Mouse (Mus musculus) liver, embryonic 12.5 days (tissue): Measurements from ENCODE around the gene Mgat4c. TPM values are rescaled to one million over a fixed set of nuclear protein-coding genes. Genes with fewer than 3 reads are reported as not detected.

Source experiments
- ATAC-seq: fragments of 200-750 bp; cut with Nextera tagmentation; 2 replicates; pipeline ENCODE4 v1.8.0; 2017; ENCODE audit warnings: moderate number of reproducible peaks, mild to moderate bottlenecking, moderate library complexity
- H3K27ac ChIP-seq: fragments of 300-500 bp; sonication (generic); 2 replicates; pipeline ENCODE4 v1.5.1; 2016; ENCODE audit warnings: mild to moderate bottlenecking
- H3K27me3 ChIP-seq: fragments of 300-500 bp; sonication (generic); replicated peaks from 2 replicates; pipeline ENCODE4 v1.6.1; 2016; ENCODE audit warnings: mild to moderate bottlenecking, moderate library complexity
- H3K36me3 ChIP-seq: fragments of 300-500 bp; sonication (generic); 2 replicates; pipeline ENCODE4 v1.6.1; 2016; ENCODE audit warnings: mild to moderate bottlenecking, moderate library complexity
- H3K4me1 ChIP-seq: fragments of 300-500 bp; sonication (generic); 2 replicates; pipeline ENCODE4 v1.6.1; 2016
- H3K4me2 ChIP-seq: fragments of 300-500 bp; sonication (generic); 2 replicates; pipeline ENCODE4 v1.6.1; 2016; ENCODE audit warnings: mild to moderate bottlenecking, moderate library complexity
- H3K4me3 ChIP-seq: fragments of 300-500 bp; sonication (generic); 2 replicates; pipeline ENCODE4 v1.5.1; 2016; ENCODE audit warnings: mild to moderate bottlenecking, moderate library complexity
- H3K9ac ChIP-seq: fragments of 300-500 bp; sonication (generic); 2 replicates; pipeline ENCODE4 v1.6.1; 2016; ENCODE audit warnings: mild to moderate bottlenecking, moderate library complexity
- H3K9me3 ChIP-seq: fragments of 300-500 bp; sonication (generic); replicated peaks from 2 replicates; pipeline ENCODE4 v1.6.1; 2016; ENCODE audit warnings: mild to moderate bottlenecking, moderate library complexity
- WGBS: fragments of 180-500 bp; shearing (Covaris S2); methylation state at CpG from one replicate; pipeline ENCODE4 v1.1.7; 2016; ENCODE audit not compliant: insufficient replicate concordance; 5-methylcytosine and 5-hydroxymethylcytosine counted together
- polyA plus RNA-seq: library from polyadenylated mRNA; unstranded; fragments of >200 nt; fragmentation: Nextera tagmentation; extraction: Ambion mirVana; gene quantifications from 2 replicates; pipeline ENCODE4 v1.2.1, GENCODE M21; 2016

Gene Mgat4c
- polyA plus RNA-seq, 1 experiment from 2014 or later: not detected

- H3K4me1 ChIP-seq: no peaks in the 10 kb centered on the region
- WGBS: 72% methylated on average over 2 of the region's 2 CpGs
- ATAC-seq: no peak
- no peaks in the 10 kb centered on the region for H3K9me3 ChIP-seq
- H3K27ac ChIP-seq: no peak overlapping the region
- H3K4me2 ChIP-seq: no peak overlapping the region
- no peak overlapping the region for H3K9ac ChIP-seq
- H3K27me3 ChIP-seq: no peaks in the 10 kb centered on the region
- H3K4me3 ChIP-seq: no peak overlapping the region
- no peaks in the 10 kb centered on the region for H3K36me3 ChIP-seq
Observed at GRCm38 (mm10) chr10:101827944-101828343, 146.7 kb downstream of the Mgat4c start.

GRCm38 (mm10) chr10:101856115-101856514, 174.8 kb downstream of the Mgat4c start:
- ATAC-seq: no peak
- no peak overlapping the region for H3K4me2 ChIP-seq
- H3K9me3 ChIP-seq: 0 out of 2 replicates have a peak, but pooled peaks cover 5% of the 10 kb centered on the region
- WGBS: 67% methylated on average over 2 of the region's 2 CpGs
- H3K27me3 ChIP-seq: no peaks in the 10 kb centered on the region
- H3K4me1 ChIP-seq: no peaks in the 10 kb centered on the region
- H3K4me3 ChIP-seq: no peak overlapping the region
- no peak overlapping the region for H3K9ac ChIP-seq
- H3K36me3 ChIP-seq: no peaks in the 10 kb centered on the region
- no peak overlapping the region for H3K27ac ChIP-seq

GRCm38 (mm10) chr10:101889866-101890265, 208.6 kb downstream of the Mgat4c start:
- no peaks in the 10 kb centered on the region for H3K9me3 ChIP-seq
- no peak overlapping the region for H3K9ac ChIP-seq
- H3K4me2 ChIP-seq: no peak overlapping the region
- no peaks in the 10 kb centered on the region for H3K27me3 ChIP-seq
- no peak overlapping the region for H3K27ac ChIP-seq
- 54% methylated on average over 1 of the region's 1 CpGs for WGBS
- no peak for ATAC-seq
- no peak overlapping the region for H3K4me3 ChIP-seq
- no peaks in the 10 kb centered on the region for H3K4me1 ChIP-seq
- no peaks in the 10 kb centered on the region for H3K36me3 ChIP-seq

- ATAC-seq: no peak
- Histone ChIP-seq H3K9ac (no peak overlapping the region), H3K4me1 (no peaks in the 10 kb centered on the region)
Observed at GRCm38 (mm10) chr10:101917328-101917814, 236.1 kb downstream of the Mgat4c start.

GRCm38 (mm10) chr10:101997612-101998011, 316.3 kb downstream of the Mgat4c start:
- Histone ChIP-seq H3K27ac (no peak overlapping the region), H3K9ac (no peak overlapping the region), H3K4me3 (no peak overlapping the region), H3K36me3 (no peaks in the 10 kb centered on the region), H3K9me3 (no peaks in the 10 kb centered on the region), H3K4me2 (no peak overlapping the region), H3K4me1 (no peaks in the 10 kb centered on the region), H3K27me3 (no peaks in the 10 kb centered on the region)
- WGBS: 75% methylated on average over 4 of the region's 4 CpGs
- ATAC-seq: no peak

More at GRCm38 (mm10) chr10:101917328-101917814, 236.1 kb downstream of the Mgat4c start:
- Histone ChIP-seq H3K27ac (no peak overlapping the region), H3K36me3 (no peaks in the 10 kb centered on the region), H3K9me3 (no peaks in the 10 kb centered on the region), H3K27me3 (no peaks in the 10 kb centered on the region), H3K4me3 (no peak overlapping the region), H3K4me2 (no peak overlapping the region)

- Histone ChIP-seq H3K4me3 (no peak overlapping the region), H3K9ac (no peak overlapping the region), H3K9me3 (no peaks in the 10 kb centered on the region), H3K27me3 (no peaks in the 10 kb centered on the region), H3K4me2 (no peak overlapping the region), H3K36me3 (no peaks in the 10 kb centered on the region), H3K4me1 (no peaks in the 10 kb centered on the region), H3K27ac (no peak overlapping the region)
- WGBS: 66% methylated on average over 2 of the region's 2 CpGs
- no peak for ATAC-seq
Observed at GRCm38 (mm10) chr10:102042513-102042912, 361.2 kb downstream of the Mgat4c start.

GRCm38 (mm10) chr10:102056218-102056617, 374.9 kb downstream of the Mgat4c start:
- Histone ChIP-seq H3K9ac (no peak overlapping the region), H3K27ac (no peak overlapping the region), H3K36me3 (no peaks in the 10 kb centered on the region), H3K4me2 (no peak overlapping the region), H3K27me3 (no peaks in the 10 kb centered on the region), H3K4me3 (no peak overlapping the region), H3K9me3 (no peaks in the 10 kb centered on the region), H3K4me1 (no peaks in the 10 kb centered on the region)
- no peak for ATAC-seq
- 79% methylated on average over 3 of the region's 3 CpGs for WGBS

- Histone ChIP-seq H3K4me2 (no peak overlapping the region), H3K4me3 (no peak overlapping the region), H3K9ac (no peak overlapping the region), H3K36me3 (no peaks in the 10 kb centered on the region), H3K9me3 (no peaks in the 10 kb centered on the region), H3K27ac (no peak overlapping the region), H3K27me3 (no peaks in the 10 kb centered on the region), H3K4me1 (no peaks in the 10 kb centered on the region)
- WGBS: 56% methylated on average over 2 of the region's 2 CpGs
- no peak for ATAC-seq
Observed at GRCm38 (mm10) chr10:102056975-102057565, 375.8 kb downstream of the Mgat4c start.

- no peaks in the 10 kb centered on the region for H3K9me3 ChIP-seq
- no peaks in the 10 kb centered on the region for H3K27me3 ChIP-seq
- no peaks in the 10 kb centered on the region for H3K4me1 ChIP-seq
- no peak overlapping the region for H3K4me3 ChIP-seq
- H3K36me3 ChIP-seq: no peaks in the 10 kb centered on the region
- no peak for ATAC-seq
- no peak overlapping the region for H3K4me2 ChIP-seq
- no peak overlapping the region for H3K27ac ChIP-seq
- no peak overlapping the region for H3K9ac ChIP-seq
Observed at GRCm38 (mm10) chr10:102074541-102075398, 393.5 kb downstream of the Mgat4c start.

GRCm38 (mm10) chr10:102123153-102123552, 441.9 kb downstream of the Mgat4c start:
- Histone ChIP-seq H3K4me3 (no peak overlapping the region), H3K27ac (no peak overlapping the region), H3K36me3 (no peaks in the 10 kb centered on the region), H3K4me1 (no peaks in the 10 kb centered on the region), H3K9ac (no peak overlapping the region), H3K9me3 (no peaks in the 10 kb centered on the region), H3K27me3 (no peaks in the 10 kb centered on the region), H3K4me2 (no peak overlapping the region)
- WGBS: 49% methylated on average over 1 of the region's 1 CpGs
- ATAC-seq: no peak

GRCm38 (mm10) chr10:102127340-102127739, 446.1 kb downstream of the Mgat4c start:
- Histone ChIP-seq H3K36me3 (no peaks in the 10 kb centered on the region), H3K4me3 (no peak overlapping the region), H3K27ac (no peak overlapping the region), H3K4me1 (no peaks in the 10 kb centered on the region), H3K27me3 (no peaks in the 10 kb centered on the region), H3K9ac (no peak overlapping the region), H3K9me3 (no peaks in the 10 kb centered on the region), H3K4me2 (no peak overlapping the region)
- WGBS: 66% methylated on average over 4 of the region's 4 CpGs
- ATAC-seq: no peak

- Histone ChIP-seq H3K9ac (no peak overlapping the region), H3K4me2 (no peak overlapping the region), H3K36me3 (no peaks in the 10 kb centered on the region), H3K9me3 (no peaks in the 10 kb centered on the region), H3K27me3 (no peaks in the 10 kb centered on the region), H3K4me3 (no peak overlapping the region), H3K27ac (no peak overlapping the region), H3K4me1 (no peaks in the 10 kb centered on the region)
- ATAC-seq: no peak
- WGBS: 69% methylated on average over 5 of the region's 5 CpGs
Observed at GRCm38 (mm10) chr10:102154865-102155264, 473.6 kb downstream of the Mgat4c start.
